Mouse (Mus musculus): ENCODE measurements around the gene Ccdc57. TPM values are rescaled to one million over a fixed set of nuclear protein-coding genes. Genes with fewer than 3 reads are reported as not detected.

Gene Ccdc57
- polyA plus RNA-seq, 1 experiment from 2014 or later, result 1.1 TPM

GRCm38 (mm10) chr11:120822321-120822720, 110.4 kb downstream of the Ccdc57 start:
- peaks cover 39% of the 10 kb centered on the region for H3K36me3 ChIP-seq (ENCODE audit: control insufficient read depth, insufficient read depth, low read length)
- H3K4me1 ChIP-seq (replicated peaks; ENCODE audit: control insufficient read depth, insufficient read depth), result peaks cover 9% of the 10 kb centered on the region
- H3K9ac ChIP-seq (ENCODE audit: low read length), result peak overlapping the region; percentile 86
- DNase-seq (ENCODE audit: low spot score), result no peak
- no peaks in the 10 kb centered on the region for H3K9me3 ChIP-seq (ENCODE audit: control insufficient read depth, low read length)
- WGBS, result 40% methylated on average over 4 of the region's 4 CpGs
- peak overlapping the region; percentile 93 for H3K4me2 ChIP-seq (replicated peaks; ENCODE audit: low read depth)
- TF ChIP-seq EP300 (optimal IDR thresholded peaks at IDR 0.05) (no peak), CTCF (IDR thresholded peaks at IDR 0.05; ENCODE audit: low read depth) (no peak)
- no peak for ATAC-seq (ENCODE audit: low FRiP score, low TSS enrichment)
- H3K27ac ChIP-seq (replicated peaks), result peak overlapping the region; percentile 24; the same call in 1 of the 2 replicates
- peak overlapping the region; percentile 86 for H3K4me3 ChIP-seq (ENCODE audit: low read depth, low read length)
- H3K27me3 ChIP-seq (ENCODE audit: control insufficient read depth, insufficient read depth, low read length), result no peaks in the 10 kb centered on the region

GRCm38 (mm10) chr11:120821076-120821922, 111.4 kb downstream of the Ccdc57 start:
- ATAC-seq (ENCODE audit: low FRiP score, low TSS enrichment) (no peak), DNase-seq (ENCODE audit: low spot score) (no peak)
- Histone ChIP-seq H3K27me3 (ENCODE audit: control insufficient read depth, insufficient read depth, low read length) (no peaks in the 10 kb centered on the region), H3K4me2 (replicated peaks; ENCODE audit: low read depth) (peak overlapping the region; percentile 93; the same call in 1 of the 2 replicates), H3K36me3 (ENCODE audit: control insufficient read depth, insufficient read depth, low read length) (peaks cover 48% of the 10 kb centered on the region), H3K9ac (ENCODE audit: low read length) (no peak overlapping the region), H3K9me3 (ENCODE audit: control insufficient read depth, low read length) (no peaks in the 10 kb centered on the region), H3K4me3 (ENCODE audit: low read depth, low read length) (no peak overlapping the region), H3K4me1 (replicated peaks; ENCODE audit: control insufficient read depth, insufficient read depth) (peaks cover 9% of the 10 kb centered on the region), H3K27ac (replicated peaks) (no peak overlapping the region; the same call in 1 of the 2 replicates)
- 67% methylated on average over 14 of the region's 14 CpGs for WGBS
- no peak for TF ChIP-seq CTCF (IDR thresholded peaks at IDR 0.05; ENCODE audit: low read depth)
- no peak for TF ChIP-seq EP300 (optimal IDR thresholded peaks at IDR 0.05)

GRCm38 (mm10) chr11:120820546-120820945, 112.1 kb downstream of the Ccdc57 start:
- no peak for ATAC-seq (ENCODE audit: low FRiP score, low TSS enrichment)
- H3K27ac ChIP-seq (replicated peaks), result no peak overlapping the region
- no peak overlapping the region for H3K9ac ChIP-seq (ENCODE audit: low read length)

GRCm38 (mm10) chr11:120819556-120819955, 113.1 kb downstream of the Ccdc57 start:
- TF ChIP-seq EP300 (optimal IDR thresholded peaks at IDR 0.05) (no peak), CTCF (IDR thresholded peaks at IDR 0.05; ENCODE audit: low read depth) (no peak)
- DNase-seq (ENCODE audit: low spot score) (no peak), ATAC-seq (ENCODE audit: low FRiP score, low TSS enrichment) (no peak)
- Histone ChIP-seq H3K9me3 (ENCODE audit: control insufficient read depth, low read length) (no peaks in the 10 kb centered on the region), H3K4me3 (ENCODE audit: low read depth, low read length) (no peak overlapping the region), H3K9ac (ENCODE audit: low read length) (no peak overlapping the region), H3K4me2 (replicated peaks; ENCODE audit: low read depth) (no peak overlapping the region), H3K4me1 (replicated peaks; ENCODE audit: control insufficient read depth, insufficient read depth) (peaks cover 7% of the 10 kb centered on the region), H3K27ac (replicated peaks) (no peak overlapping the region), H3K27me3 (ENCODE audit: control insufficient read depth, insufficient read depth, low read length) (no peaks in the 10 kb centered on the region), H3K36me3 (ENCODE audit: control insufficient read depth, insufficient read depth, low read length) (peaks cover 64% of the 10 kb centered on the region)
- 95% methylated on average over 6 of the region's 6 CpGs for WGBS

More at GRCm38 (mm10) chr11:120820546-120820945, 112.1 kb downstream of the Ccdc57 start:
- no peaks in the 10 kb centered on the region for H3K9me3 ChIP-seq (ENCODE audit: control insufficient read depth, low read length)
- H3K36me3 ChIP-seq (ENCODE audit: control insufficient read depth, insufficient read depth, low read length), result peaks cover 55% of the 10 kb centered on the region
- DNase-seq (ENCODE audit: low spot score), result no peak
- no peak for TF ChIP-seq CTCF (IDR thresholded peaks at IDR 0.05; ENCODE audit: low read depth)
- no peak for TF ChIP-seq EP300 (optimal IDR thresholded peaks at IDR 0.05)
- H3K27me3 ChIP-seq (ENCODE audit: control insufficient read depth, insufficient read depth, low read length), result no peaks in the 10 kb centered on the region
- H3K4me2 ChIP-seq (replicated peaks; ENCODE audit: low read depth), result no peak overlapping the region
- WGBS, result 91% methylated on average over 14 of the region's 14 CpGs
- H3K4me3 ChIP-seq (ENCODE audit: low read depth, low read length), result no peak overlapping the region
- H3K4me1 ChIP-seq (replicated peaks; ENCODE audit: control insufficient read depth, insufficient read depth), result peaks cover 9% of the 10 kb centered on the region

- DNase-seq (ENCODE audit: low spot score), result no peak
- no peak for ATAC-seq (ENCODE audit: low FRiP score, low TSS enrichment)
- no peaks in the 10 kb centered on the region for H3K27me3 ChIP-seq (ENCODE audit: control insufficient read depth, insufficient read depth, low read length)
- WGBS, result 94% methylated on average over 13 of the region's 13 CpGs
- H3K4me3 ChIP-seq (ENCODE audit: low read depth, low read length), result no peak overlapping the region
- peaks cover 7% of the 10 kb centered on the region for H3K4me1 ChIP-seq (replicated peaks; ENCODE audit: control insufficient read depth, insufficient read depth)
- no peaks in the 10 kb centered on the region for H3K9me3 ChIP-seq (ENCODE audit: control insufficient read depth, low read length)
- TF ChIP-seq CTCF (IDR thresholded peaks at IDR 0.05; ENCODE audit: low read depth) (no peak), EP300 (optimal IDR thresholded peaks at IDR 0.05) (no peak)
- no peak overlapping the region for H3K27ac ChIP-seq (replicated peaks)
- no peak overlapping the region for H3K9ac ChIP-seq (ENCODE audit: low read length)
- H3K4me2 ChIP-seq (replicated peaks; ENCODE audit: low read depth), result no peak overlapping the region
- H3K36me3 ChIP-seq (ENCODE audit: control insufficient read depth, insufficient read depth, low read length), result peaks cover 76% of the 10 kb centered on the region
Observed at GRCm38 (mm10) chr11:120818251-120818650, 114.4 kb downstream of the Ccdc57 start.

GRCm38 (mm10) chr11:120817358-120817757, 115.3 kb downstream of the Ccdc57 start:
- no peak for DNase-seq (ENCODE audit: low spot score)
- no peak overlapping the region for H3K4me2 ChIP-seq (replicated peaks; ENCODE audit: low read depth)
- no peak for ATAC-seq (ENCODE audit: low FRiP score, low TSS enrichment)
- no peaks in the 10 kb centered on the region for H3K27me3 ChIP-seq (ENCODE audit: control insufficient read depth, insufficient read depth, low read length)
- H3K4me1 ChIP-seq (replicated peaks; ENCODE audit: control insufficient read depth, insufficient read depth), result peaks cover 3% of the 10 kb centered on the region
- 84% methylated on average over 6 of the region's 6 CpGs for WGBS
- no peak overlapping the region for H3K4me3 ChIP-seq (ENCODE audit: low read depth, low read length)
- no peak overlapping the region for H3K9ac ChIP-seq (ENCODE audit: low read length)
- H3K36me3 ChIP-seq (ENCODE audit: control insufficient read depth, insufficient read depth, low read length), result peaks cover 84% of the 10 kb centered on the region
- no peak overlapping the region for H3K27ac ChIP-seq (replicated peaks)
- TF ChIP-seq CTCF (IDR thresholded peaks at IDR 0.05; ENCODE audit: low read depth), result no peak
- TF ChIP-seq EP300 (optimal IDR thresholded peaks at IDR 0.05), result no peak
- no peaks in the 10 kb centered on the region for H3K9me3 ChIP-seq (ENCODE audit: control insufficient read depth, low read length)

Measured in stomach, postnatal 0 days (tissue).